Mouse (Mus musculus) right cerebral cortex, postnatal 25 days (tissue): ENCODE data around the gene Mettl24.

Experiments
- DNase-seq: peaks from one replicate; pipeline ENCODE4 v3.0.0; 2022

Gene Mettl24

GRCm38 (mm10) chr10:40816471-40816870 is 133.4 kb downstream of the Mettl24 start:
- no peak for DNase-seq

GRCm38 (mm10) chr10:40825952-40826351 is 142.9 kb downstream of the Mettl24 start:
- no peak for DNase-seq

- no peak for DNase-seq
These were observed 144.6 kb downstream of the Mettl24 start for GRCm38 (mm10) chr10:40827706-40828105.

- no peak for DNase-seq
These were observed 147.2 kb downstream of the Mettl24 start for GRCm38 (mm10) chr10:40830312-40830711.

- DNase-seq = no peak
These were observed 148.2 kb downstream of the Mettl24 start for GRCm38 (mm10) chr10:40831267-40831666.

GRCm38 (mm10) chr10:40840086-40840485 is 157.0 kb downstream of the Mettl24 start:
- no peak for DNase-seq

GRCm38 (mm10) chr10:40843841-40844240 is 160.8 kb downstream of the Mettl24 start:
- no peak for DNase-seq

- DNase-seq = no peak
These were observed 161.5 kb downstream of the Mettl24 start for GRCm38 (mm10) chr10:40844546-40844945.

- DNase-seq = no peak
These were observed 162.5 kb downstream of the Mettl24 start for GRCm38 (mm10) chr10:40845626-40846025.

- no peak for DNase-seq
These were observed 164.2 kb downstream of the Mettl24 start for GRCm38 (mm10) chr10:40847176-40847874.

- no peak for DNase-seq
These were observed 167.6 kb downstream of the Mettl24 start for GRCm38 (mm10) chr10:40850644-40851043.

GRCm38 (mm10) chr10:40851138-40851537 is 168.1 kb downstream of the Mettl24 start:
- DNase-seq = no peak

- no peak for DNase-seq
These were observed 172.5 kb downstream of the Mettl24 start for GRCm38 (mm10) chr10:40855616-40856015.

GRCm38 (mm10) chr10:40856703-40857102 is 173.6 kb downstream of the Mettl24 start:
- no peak for DNase-seq

- no peak for DNase-seq
These were observed 174.5 kb downstream of the Mettl24 start for GRCm38 (mm10) chr10:40857599-40857998.
